Mouse (Mus musculus): ENCODE data around the gene Olfr1240.

Olfr1240 gene

DNA sequence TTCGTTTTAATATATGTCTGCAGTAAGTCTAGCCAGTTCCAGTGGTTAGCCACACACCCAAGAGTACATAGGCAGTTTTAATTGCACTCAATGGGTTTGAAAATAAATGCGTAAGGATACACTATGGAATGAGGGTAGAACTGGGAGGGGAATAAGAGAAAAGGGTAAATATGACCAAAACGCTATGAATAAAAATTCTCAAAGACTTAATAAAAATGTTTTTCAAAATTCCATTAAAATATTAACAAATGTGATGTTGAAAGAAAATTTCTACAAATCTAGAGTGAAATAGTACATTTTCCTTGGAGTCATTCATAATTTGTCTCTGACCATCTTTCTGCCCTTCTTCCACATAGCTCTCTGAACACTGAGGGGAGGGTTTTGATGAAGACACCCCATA, at the start of gene Olfr1240:
Gene Olfr1240 (minus strand): TSS at position 101 of the 400 bp plus-strand sequence.
- DNase-seq (ENCODE audit: low spot score in 2 of 2), result no peak

DNA sequence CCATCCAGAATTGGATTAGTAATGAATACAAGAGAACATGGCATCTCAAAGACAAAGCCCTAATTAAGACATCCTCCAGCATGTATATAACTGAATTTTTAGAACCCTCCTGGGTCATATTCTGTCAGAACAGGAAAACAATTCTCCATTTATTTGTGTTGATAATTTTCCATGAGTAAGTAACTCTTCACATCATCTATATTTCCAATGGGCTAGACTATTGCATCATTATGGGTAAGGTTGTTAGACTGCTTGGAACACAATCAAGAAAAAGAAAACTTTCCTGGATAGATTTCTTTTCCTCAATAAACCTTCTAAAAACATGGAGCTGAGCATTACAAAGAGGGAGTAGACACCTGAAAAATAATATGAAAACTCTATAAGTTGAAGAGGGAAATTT, 44.2 kb upstream of the Olfr1240 start, which contains the start of gene Olfr1241:
Gene Olfr1241 (minus strand): TSS at position 101 of the 400 bp plus-strand sequence.
- no peak for DNase-seq (ENCODE audit: low spot score in 2 of 2)

DNA sequence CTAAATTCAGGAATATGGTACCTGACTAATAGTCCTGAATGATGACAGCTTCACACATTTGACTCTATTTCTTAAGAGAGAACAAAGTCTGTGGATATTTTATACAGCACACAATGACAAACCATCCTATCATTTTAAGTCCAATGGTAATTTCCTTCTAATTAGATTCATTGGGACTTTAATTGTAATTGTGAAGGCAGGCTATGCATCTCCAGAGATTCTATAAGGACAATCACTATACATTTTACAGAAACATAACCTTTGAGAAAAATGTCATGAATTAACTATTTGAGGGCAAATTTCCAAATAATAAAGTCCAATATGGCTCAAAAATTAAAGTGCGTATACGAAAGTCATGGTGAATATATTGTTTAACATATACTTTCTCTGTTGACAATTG, 22.5 kb downstream of the Olfr1240 start, which contains the start of gene Olfr1239:
Gene Olfr1239 (minus strand): TSS at position 101 of the 400 bp plus-strand sequence.
- DNase-seq (ENCODE audit: low spot score in 2 of 2), result no peak

DNA sequence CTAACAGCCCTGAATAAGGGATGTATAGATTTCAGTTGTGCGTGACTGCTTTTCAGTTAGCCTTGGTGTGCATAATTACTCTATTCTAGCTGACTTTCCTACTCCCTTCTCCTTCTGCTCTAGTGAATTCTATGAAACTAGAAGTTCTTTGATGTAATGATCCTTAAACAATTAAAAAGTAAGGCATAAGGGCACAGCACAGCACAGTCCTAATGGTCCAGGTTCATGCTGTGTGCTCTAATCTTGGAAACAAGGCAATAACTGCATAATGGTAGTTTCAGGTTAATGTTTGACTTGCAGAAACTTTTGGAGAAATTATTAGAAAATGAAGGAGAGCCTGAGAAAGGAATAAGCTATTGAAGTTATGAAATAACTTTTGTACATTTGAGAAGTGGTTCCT, 28.2 kb downstream of the Olfr1240 start:
- no peak for DNase-seq (ENCODE audit: low spot score in 2 of 2)

DNA sequence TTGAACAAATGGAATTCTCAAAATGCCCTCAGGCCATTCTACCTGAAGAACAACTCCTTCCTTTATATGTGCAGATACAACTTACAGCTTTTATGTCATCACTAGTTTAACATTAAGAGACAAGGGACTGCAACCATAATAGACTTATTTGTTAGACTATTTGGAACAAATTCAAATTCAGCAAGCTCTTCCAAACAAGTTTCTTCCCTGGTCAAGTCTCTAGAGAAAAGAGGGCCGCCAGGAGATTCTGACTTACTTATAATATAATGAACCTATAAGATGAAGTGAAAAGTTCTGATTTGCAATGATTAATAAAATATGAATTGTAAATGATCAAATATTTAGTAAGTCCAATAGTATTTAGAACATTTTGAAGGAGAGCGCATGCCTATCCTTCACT, 33.2 kb downstream of the Olfr1240 start, which contains the start of gene Olfr1238:
Gene Olfr1238 (minus strand): TSS at position 101 of the 400 bp plus-strand sequence.
- no peak for DNase-seq (ENCODE audit: low spot score in 2 of 2)

DNA sequence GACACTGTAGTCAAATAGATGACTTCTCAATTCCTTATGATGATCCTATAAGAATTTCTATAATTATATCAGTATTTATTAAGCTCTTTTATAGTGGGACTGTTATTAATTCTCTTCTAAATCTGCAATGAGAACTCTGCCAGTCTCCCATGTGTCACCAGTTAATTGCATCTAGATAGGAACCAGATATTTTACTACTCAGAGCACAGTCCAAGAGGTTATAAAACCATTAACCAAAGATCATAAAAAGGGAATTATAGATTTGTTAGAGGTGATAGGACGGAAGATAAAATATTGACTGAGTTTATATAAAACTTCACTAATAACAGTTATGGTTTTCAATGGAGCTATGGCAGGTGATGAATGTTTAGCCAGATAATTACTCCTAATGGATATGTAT, 41.9 kb downstream of the Olfr1240 start:
- no peak for DNase-seq (ENCODE audit: low spot score in 2 of 2)
